In the genomic region with DNA sequence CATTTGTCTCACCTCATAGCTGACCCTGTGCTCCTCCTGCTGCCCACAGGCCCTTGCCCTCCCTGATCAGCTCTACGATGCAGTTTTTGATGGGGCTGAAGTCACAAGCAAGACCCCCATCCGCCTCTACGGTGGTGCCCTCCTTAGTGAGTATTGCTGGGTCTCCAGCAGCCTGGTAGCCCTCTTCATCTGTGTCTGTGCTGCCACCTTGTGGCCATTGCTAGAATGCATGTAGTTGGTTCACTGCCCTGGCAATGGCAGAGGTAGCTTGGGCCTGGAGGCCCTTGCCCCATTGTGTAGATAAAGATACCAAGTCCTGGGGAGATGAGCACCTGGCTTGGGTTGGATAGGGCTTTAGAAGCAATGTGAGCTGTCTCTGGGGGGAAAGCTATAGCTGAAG, we compare ENCODE assay signal across 7 mouse cellular contexts. TPM values are rescaled to one million over a fixed set of nuclear protein-coding genes. Genes with fewer than 3 reads are reported as not detected.
DNase-seq lines count a peak whose midpoint lies in the region; ATAC-seq lines count a peak whose summit lies in the region.

No protein-coding gene starts in this region.

- ATAC-seq in granulocyte monocyte progenitor cell, adult 5-6 weeks (replicated peaks; ENCODE audit: poor library complexity, severe bottlenecking), result peak; percentile 80
- peak; percentile 65 for ATAC-seq in midbrain, embryonic 13.5 days

- peak overlapping the region; percentile 48; the same call in 1 of the 2 replicates for H3K27ac ChIP-seq in midbrain, embryonic 13.5 days

- peaks cover 56% of the 10 kb centered on the region for H3K4me1 ChIP-seq in midbrain, embryonic 13.5 days (replicated peaks)

- H3K9me3 ChIP-seq in midbrain, embryonic 13.5 days, result no peaks in the 10 kb centered on the region

- peaks cover 59% of the 10 kb centered on the region for H3K36me3 ChIP-seq in midbrain, embryonic 13.5 days

- no peak overlapping the region for H3K4me2 ChIP-seq in midbrain, embryonic 13.5 days (replicated peaks)

- 12% methylated on average over 3 of the region's 3 CpGs for WGBS in midbrain, embryonic 13.5 days

- no peak overlapping the region for H3K4me3 ChIP-seq in midbrain, embryonic 13.5 days (replicated peaks)

- peak; percentile 97 for DNase-seq in adrenal gland, postnatal 10 days
- DNase-seq in embryo, embryonic 11 days, result peak; percentile 89
- DNase-seq in kidney, adult 18-20 months, result peak; percentile 95
- DNase-seq in left cerebral cortex, postnatal 36 days (ENCODE audit: low spot score in 2 of 2), result peak; percentile 85 to 89
- DNase-seq in skeletal muscle tissue, adult 2 months (ENCODE audit: low read depth, low spot score), result peak; percentile 71

- H3K9ac ChIP-seq in midbrain, embryonic 13.5 days (replicated peaks), result no peak overlapping the region

- intact Hi-C loops in left cerebral cortex, postnatal 36 days (cut with DNase I), result loop anchor here (1.0 to 5.0 kb wide), 2 partner anchors 130 to 297 kb away; no protein-coding TSS in a partner anchor

- no peaks in the 10 kb centered on the region for H3K27me3 ChIP-seq in midbrain, embryonic 13.5 days

RNA-seq across cellular contexts. Expression of a gene that starts 11.5 kb away (rescaled TPM):
- total RNA-seq in adrenal gland, postnatal 10 days (2021), result 10 to 100 TPM; 87.9 to 89.8 TPM
- 3.6 and 4.5 TPM in 2 replicates for total RNA-seq in granulocyte monocyte progenitor cell, adult 5-6 weeks (2014; fragmentation: Nextera tagmentation)
- total RNA-seq in granulocyte monocyte progenitor cell, adult 5-6 weeks (2017), result 0.39 and 0.82 TPM in 2 replicates
- 10 to 100 TPM; 82.3 to 99.8 TPM for total RNA-seq in left cerebral cortex, postnatal 36 days (2021)
- polyA plus RNA-seq in midbrain, embryonic 13.5 days (2015; fragmentation: Nextera tagmentation; extraction: Ambion mirVana), result 136 and 138 TPM in 2 replicates

Comparison
In these comparisons a context has a peak if more than half of its experiments do, and no peak if none do; other contexts are left out.
1. RNA of a gene that starts 11.5 kb away (total RNA-seq): 82.3 to 99.8 TPM in left cerebral cortex, postnatal 36 days and 87.9 to 89.8 TPM in adrenal gland, postnatal 10 days; 0.39 to 4.5 TPM in granulocyte monocyte progenitor cell, adult 5-6 weeks; every median in the first group is over 10 times any median in the second.
2. Peak in every context shown above with its lines, with median percentiles within 50 percentile points of each other: DNase-seq.